Mouse (Mus musculus): ENCODE measurements around the gene Haao. TPM values are rescaled to one million over a fixed set of nuclear protein-coding genes. Genes with fewer than 3 reads are reported as not detected.

Gene Haao
- polyA plus RNA-seq, 1 experiment from 2014 or later: 0.31 TPM

GRCm38 (mm10) chr17:83821876-83822275, 25.9 kb downstream of the Haao start:
- no peaks in the 10 kb centered on the region for H3K27me3 ChIP-seq
- no peak overlapping the region for H3K9ac ChIP-seq (replicated peaks)
- no peaks in the 10 kb centered on the region for H3K9me3 ChIP-seq
- H3K27ac ChIP-seq: no peak overlapping the region
- H3K36me3 ChIP-seq: 0 out of 2 replicates have a peak, but pooled peaks cover 3% of the 10 kb centered on the region
- H3K4me1 ChIP-seq (replicated peaks): peaks cover 15% of the 10 kb centered on the region
- H3K4me2 ChIP-seq (replicated peaks): no peak overlapping the region
- 95% methylated on average over 3 of the region's 3 CpGs for WGBS
- no peak overlapping the region for H3K4me3 ChIP-seq (replicated peaks)
- no peak for ATAC-seq

GRCm38 (mm10) chr17:83820701-83821100, 27.1 kb downstream of the Haao start:
- Histone ChIP-seq H3K9ac (replicated peaks) (no peak overlapping the region), H3K4me3 (replicated peaks) (no peak overlapping the region), H3K9me3 (no peaks in the 10 kb centered on the region), H3K27ac (0 out of 2 replicates have a peak overlapping the region, but pooled peaks have one; percentile 7), H3K27me3 (no peaks in the 10 kb centered on the region), H3K4me1 (replicated peaks) (peaks cover 15% of the 10 kb centered on the region), H3K36me3 (0 out of 2 replicates have a peak, but pooled peaks cover 3% of the 10 kb centered on the region), H3K4me2 (replicated peaks) (no peak overlapping the region)
- WGBS: 66% methylated on average over 5 of the region's 5 CpGs
- ATAC-seq: peak; percentile 46; the same call in 1 of the 2 replicates

DNA sequence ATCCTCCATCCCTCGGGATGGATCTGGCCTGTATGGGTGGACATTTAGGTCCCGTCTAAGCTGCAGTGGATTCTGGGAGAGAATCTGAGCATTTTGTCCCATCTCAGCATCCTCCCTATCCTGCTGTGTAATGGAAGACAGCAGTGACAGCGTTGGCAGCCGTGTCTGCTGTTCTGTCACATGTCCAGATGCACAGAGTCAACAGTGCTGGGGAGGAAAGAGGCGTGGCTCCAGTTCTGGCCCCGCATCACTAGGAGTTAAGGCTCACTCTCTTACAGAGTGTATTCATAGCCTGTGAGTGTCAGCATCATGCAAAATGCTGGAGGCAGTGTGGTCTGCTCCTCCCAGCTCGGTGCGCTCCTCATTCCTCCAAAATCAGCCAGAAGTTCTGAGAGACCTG, 28.3 kb downstream of the Haao start:
- no peak overlapping the region for H3K9ac ChIP-seq (replicated peaks)
- H3K27ac ChIP-seq: no peak overlapping the region
- no peaks in the 10 kb centered on the region for H3K9me3 ChIP-seq
- no peak overlapping the region for H3K4me2 ChIP-seq (replicated peaks)
- H3K4me3 ChIP-seq (replicated peaks): no peak overlapping the region
- ATAC-seq: no peak
- 0 out of 2 replicates have a peak, but pooled peaks cover 3% of the 10 kb centered on the region for H3K36me3 ChIP-seq
- WGBS: 83% methylated on average over 8 of the region's 8 CpGs
- H3K27me3 ChIP-seq: no peaks in the 10 kb centered on the region
- H3K4me1 ChIP-seq (replicated peaks): peaks cover 15% of the 10 kb centered on the region

- Histone ChIP-seq H3K27ac (no peak overlapping the region), H3K4me3 (replicated peaks) (no peak overlapping the region), H3K4me1 (replicated peaks) (peaks cover 15% of the 10 kb centered on the region), H3K27me3 (no peaks in the 10 kb centered on the region), H3K4me2 (replicated peaks) (no peak overlapping the region), H3K9ac (replicated peaks) (no peak overlapping the region), H3K9me3 (no peaks in the 10 kb centered on the region), H3K36me3 (0 out of 2 replicates have a peak, but pooled peaks cover 3% of the 10 kb centered on the region)
- no peak for ATAC-seq
- 87% methylated on average over 7 of the region's 7 CpGs for WGBS
Observed at GRCm38 (mm10) chr17:83816996-83817395, 30.8 kb downstream of the Haao start.

DNA sequence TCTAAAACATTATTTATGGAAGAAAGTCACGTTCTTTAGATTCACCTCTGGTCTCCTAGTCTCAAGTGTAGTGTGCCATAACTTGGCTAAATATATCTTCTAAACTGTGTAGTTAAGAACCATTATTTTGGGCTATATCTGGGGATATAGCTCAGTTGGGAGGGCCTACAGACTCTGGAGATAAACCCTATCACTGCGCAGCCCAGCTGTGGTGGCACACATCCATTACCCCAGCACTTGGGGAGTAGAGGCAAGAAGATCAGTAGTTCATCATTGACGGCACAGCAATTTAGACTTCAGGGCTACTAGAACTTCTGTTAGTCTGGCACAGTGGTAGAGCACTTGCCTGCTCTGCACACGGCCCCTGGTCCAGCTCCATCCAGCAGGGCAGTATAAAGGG, 34.7 kb downstream of the Haao start:
- 0 out of 2 replicates have a peak, but pooled peaks cover under 1% of the 10 kb centered on the region for H3K36me3 ChIP-seq
- H3K4me2 ChIP-seq (replicated peaks): no peak overlapping the region
- H3K27ac ChIP-seq: no peak overlapping the region
- ATAC-seq: no peak
- no peak overlapping the region for H3K4me3 ChIP-seq (replicated peaks)
- H3K4me1 ChIP-seq (replicated peaks): no peaks in the 10 kb centered on the region
- WGBS: 93% methylated on average over 4 of the region's 4 CpGs
- H3K9me3 ChIP-seq: no peaks in the 10 kb centered on the region
- H3K27me3 ChIP-seq: no peaks in the 10 kb centered on the region
- H3K9ac ChIP-seq (replicated peaks): no peak overlapping the region

DNA sequence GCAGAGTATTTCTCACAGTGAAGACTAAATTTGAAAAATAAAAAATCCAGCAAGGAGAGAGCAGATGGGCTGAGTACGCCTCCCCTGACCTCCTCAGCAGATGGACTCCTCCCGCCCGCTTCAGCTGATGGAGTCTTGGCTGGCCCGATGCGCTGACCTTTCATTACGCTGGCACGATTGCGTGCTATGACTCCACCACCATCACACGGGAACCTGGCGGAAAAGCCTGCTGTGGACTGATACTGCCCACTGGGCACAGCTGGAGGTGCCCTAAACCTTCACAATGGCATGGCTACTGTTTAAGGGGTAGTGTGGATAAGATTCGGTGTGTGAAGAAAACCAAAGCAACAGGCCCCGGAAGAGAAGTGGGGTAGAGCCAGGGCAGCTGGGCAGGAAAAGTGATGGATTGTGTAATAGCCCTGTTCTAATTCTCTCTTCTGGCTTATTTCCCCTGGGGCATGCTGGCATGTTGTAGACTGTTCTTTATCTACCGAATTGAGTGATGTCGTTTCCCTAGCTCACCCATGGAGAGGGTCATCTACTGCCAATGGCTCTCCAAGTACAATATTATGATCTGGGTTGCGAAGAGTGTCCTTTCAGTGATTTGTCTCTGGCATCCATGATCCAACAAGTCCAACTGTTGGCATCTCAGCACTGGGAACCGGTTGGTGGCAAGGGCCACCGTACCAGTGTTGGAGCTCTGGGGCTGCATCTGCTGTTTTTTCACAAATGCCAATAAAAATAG, 35.4 kb downstream of the Haao start:
- ATAC-seq: no peak
- no peaks in the 10 kb centered on the region for H3K36me3 ChIP-seq
- H3K9ac ChIP-seq (replicated peaks): no peak overlapping the region
- H3K27me3 ChIP-seq: no peaks in the 10 kb centered on the region
- H3K9me3 ChIP-seq: no peaks in the 10 kb centered on the region
- no peak overlapping the region for H3K27ac ChIP-seq
- no peak overlapping the region for H3K4me3 ChIP-seq (replicated peaks)
- H3K4me1 ChIP-seq (replicated peaks): no peaks in the 10 kb centered on the region
- no peak overlapping the region for H3K4me2 ChIP-seq (replicated peaks)
- 90% methylated on average over 17 of the region's 17 CpGs for WGBS

GRCm38 (mm10) chr17:83810285-83810684, 37.5 kb downstream of the Haao start:
- Histone ChIP-seq H3K27me3 (no peaks in the 10 kb centered on the region), H3K36me3 (peaks cover 10% of the 10 kb centered on the region; the same call in 1 of the 2 replicates), H3K27ac (no peak overlapping the region), H3K9ac (replicated peaks) (no peak overlapping the region), H3K4me1 (replicated peaks) (no peaks in the 10 kb centered on the region), H3K4me3 (replicated peaks) (no peak overlapping the region), H3K4me2 (replicated peaks) (no peak overlapping the region), H3K9me3 (no peaks in the 10 kb centered on the region)
- ATAC-seq: no peak
- WGBS: 95% methylated on average over 5 of the region's 5 CpGs

GRCm38 (mm10) chr17:83809197-83809829, 38.5 kb downstream of the Haao start:
- H3K27ac ChIP-seq: no peak overlapping the region
- ATAC-seq: no peak
- H3K4me2 ChIP-seq (replicated peaks): no peak overlapping the region
- no peaks in the 10 kb centered on the region for H3K9me3 ChIP-seq
- H3K4me1 ChIP-seq (replicated peaks): peaks cover 4% of the 10 kb centered on the region; the same call in 1 of the 2 replicates
- no peaks in the 10 kb centered on the region for H3K27me3 ChIP-seq
- H3K9ac ChIP-seq (replicated peaks): no peak overlapping the region
- 92% methylated on average over 17 of the region's 17 CpGs for WGBS
- H3K36me3 ChIP-seq: peaks cover 17% of the 10 kb centered on the region; the same call in 1 of the 2 replicates
- H3K4me3 ChIP-seq (replicated peaks): no peak overlapping the region

DNA sequence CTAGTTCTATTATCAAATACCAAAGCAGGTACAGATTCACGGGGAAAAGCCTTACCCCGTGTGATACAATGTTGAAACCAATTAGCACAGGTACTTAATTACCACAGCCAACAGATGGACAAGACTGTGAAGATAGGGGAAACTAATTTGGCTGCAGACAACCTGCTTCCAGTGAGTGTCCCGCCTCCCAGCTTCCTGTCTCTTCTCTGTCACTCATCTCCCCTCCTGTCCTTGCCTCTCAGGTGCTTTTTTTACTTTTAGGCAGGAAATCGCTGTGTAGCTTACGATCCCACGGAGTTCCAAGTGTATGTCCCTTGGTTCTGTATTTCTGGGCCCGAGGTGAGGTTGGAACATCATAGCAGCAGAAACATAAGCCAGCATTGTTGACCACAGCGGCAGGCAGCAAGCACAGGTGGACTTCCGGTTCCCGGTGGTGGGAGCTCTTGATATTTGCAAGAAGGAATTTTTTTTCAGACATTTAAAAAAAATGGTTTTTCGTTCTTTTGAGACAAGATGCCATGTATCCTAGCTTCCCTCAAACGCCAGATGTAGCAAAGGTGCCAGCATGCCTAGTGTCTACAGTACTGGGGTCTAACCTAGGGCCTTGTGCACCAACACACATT, 39.2 kb downstream of the Haao start:
- Histone ChIP-seq H3K4me3 (replicated peaks) (no peak overlapping the region), H3K4me2 (replicated peaks) (no peak overlapping the region), H3K9me3 (no peaks in the 10 kb centered on the region), H3K27me3 (no peaks in the 10 kb centered on the region), H3K4me1 (replicated peaks) (peaks cover 11% of the 10 kb centered on the region; the same call in 1 of the 2 replicates), H3K27ac (no peak overlapping the region), H3K9ac (replicated peaks) (no peak overlapping the region), H3K36me3 (peaks cover 17% of the 10 kb centered on the region; the same call in 1 of the 2 replicates)
- 92% methylated on average over 12 of the region's 12 CpGs for WGBS
- no peak for ATAC-seq

- H3K4me3 ChIP-seq (replicated peaks): no peak overlapping the region
- H3K27me3 ChIP-seq: no peaks in the 10 kb centered on the region
- no peaks in the 10 kb centered on the region for H3K9me3 ChIP-seq
- H3K4me2 ChIP-seq (replicated peaks): no peak overlapping the region
- peaks cover 11% of the 10 kb centered on the region; the same call in 1 of the 2 replicates for H3K4me1 ChIP-seq (replicated peaks)
- H3K9ac ChIP-seq (replicated peaks): no peak overlapping the region
- no peak overlapping the region for H3K27ac ChIP-seq
- 74% methylated on average over 11 of the region's 11 CpGs for WGBS
- ATAC-seq: no peak
- H3K36me3 ChIP-seq: peaks cover 17% of the 10 kb centered on the region; the same call in 1 of the 2 replicates
Observed at GRCm38 (mm10) chr17:83807778-83808398, 39.9 kb downstream of the Haao start.

- Histone ChIP-seq H3K36me3 (peaks cover 17% of the 10 kb centered on the region; the same call in 1 of the 2 replicates), H3K4me1 (replicated peaks) (peaks cover 11% of the 10 kb centered on the region; the same call in 1 of the 2 replicates), H3K9ac (replicated peaks) (no peak overlapping the region), H3K4me2 (replicated peaks) (no peak overlapping the region), H3K9me3 (no peaks in the 10 kb centered on the region), H3K27ac (no peak overlapping the region), H3K27me3 (no peaks in the 10 kb centered on the region), H3K4me3 (replicated peaks) (no peak overlapping the region)
- WGBS: 86% methylated on average over 7 of the region's 7 CpGs
- no peak for ATAC-seq
Observed at GRCm38 (mm10) chr17:83807345-83807744, 40.4 kb downstream of the Haao start.

Data from midbrain, embryonic 13.5 days (tissue).